Mouse (Mus musculus) lung, postnatal 0 days (tissue): ENCODE data around the gene Arhgap32. TPM values are rescaled to one million over a fixed set of nuclear protein-coding genes. Genes with fewer than 3 reads are reported as not detected.
"Not testable (repeated sequence)": the region's sequence is repeated elsewhere in the genome, so short reads cannot be mapped to it uniquely, and the experiment has no call there.

Experiments used
- ATAC-seq: fragments of 200-750 bp; cut with Nextera tagmentation; 2 replicates; pipeline ENCODE4 v1.8.0; 2017; ENCODE audit warnings: moderate library complexity
- DNase-seq: peaks from one replicate; pipeline ENCODE4 v3.0.0-alpha.2; 2016; ENCODE audit warnings: low spot score
- H3K27ac ChIP-seq: fragments of 300-500 bp; sonication (generic); 2 replicates; pipeline ENCODE4 v1.5.1; 2014; ENCODE audit warnings: antibody characterized with exemption, mild to moderate bottlenecking, low read length, mixed read lengths
- H3K27me3 ChIP-seq: fragments of 300-500 bp; sonication (generic); replicated peaks from 2 replicates; pipeline ENCODE4 v1.6.1; 2014; ENCODE audit warnings: low read length, mixed read lengths; ENCODE audit not compliant: insufficient read depth
- H3K36me3 ChIP-seq: fragments of 300-500 bp; sonication (generic); 2 replicates; pipeline ENCODE4 v1.6.1; 2014; ENCODE audit warnings: low read length, mixed read lengths; ENCODE audit not compliant: insufficient read depth
- H3K4me1 ChIP-seq: fragments of 300-500 bp; sonication (generic); 2 replicates; pipeline ENCODE4 v1.6.1; 2014; ENCODE audit warnings: antibody characterized with exemption, low read depth, low read length, mixed read lengths; ENCODE audit not compliant: insufficient read depth
- H3K4me2 ChIP-seq: fragments of 300-500 bp; sonication (generic); replicated peaks from 2 replicates; pipeline ENCODE4 v1.6.1; 2014; ENCODE audit warnings: low read depth, mild to moderate bottlenecking, low read length, moderate library complexity, mixed read lengths
- H3K4me3 ChIP-seq: fragments of 300-500 bp; sonication (generic); 2 replicates; pipeline ENCODE4 v1.5.1; 2014; ENCODE audit warnings: low read depth, low read length
- H3K9ac ChIP-seq: fragments of 300-500 bp; sonication (generic); replicated peaks from 2 replicates; pipeline ENCODE4 v1.6.1; 2014; ENCODE audit warnings: low read depth, mild to moderate bottlenecking
- H3K9me3 ChIP-seq: fragments of 300-500 bp; sonication (generic); 2 replicates; pipeline ENCODE4 v1.6.1; 2016; ENCODE audit warnings: low read length, mixed read lengths
- CTCF ChIP-seq: IDR thresholded peaks from 2 replicates; pipeline ENCODE4 v1.5.1; 2016; ENCODE audit warnings: antibody characterized with exemption, mild to moderate bottlenecking
- EP300 ChIP-seq: IDR thresholded peaks from 2 replicates; pipeline ENCODE4 v1.6.1; 2016; ENCODE audit warnings: antibody characterized with exemption, mild to moderate bottlenecking, control low read depth
- WGBS: fragments of 180-500 bp; shearing (Covaris S2); extraction: QIAGEN DNeasy Blood & Tissue Kit; methylation state at CpG from one replicate; pipeline ENCODE4 v1.1.7; 2014; 5-methylcytosine and 5-hydroxymethylcytosine counted together
- polyA plus RNA-seq: library from polyadenylated mRNA; unstranded; fragments of >200 nt; fragmentation: Nextera tagmentation; extraction: Ambion mirVana; gene quantifications from 2 replicates; pipeline ENCODE4 v1.2.1, GENCODE M21; 2015

Gene Arhgap32
- polyA plus RNA-seq, 1 experiment from 2014 or later = 2.8 TPM

DNA sequence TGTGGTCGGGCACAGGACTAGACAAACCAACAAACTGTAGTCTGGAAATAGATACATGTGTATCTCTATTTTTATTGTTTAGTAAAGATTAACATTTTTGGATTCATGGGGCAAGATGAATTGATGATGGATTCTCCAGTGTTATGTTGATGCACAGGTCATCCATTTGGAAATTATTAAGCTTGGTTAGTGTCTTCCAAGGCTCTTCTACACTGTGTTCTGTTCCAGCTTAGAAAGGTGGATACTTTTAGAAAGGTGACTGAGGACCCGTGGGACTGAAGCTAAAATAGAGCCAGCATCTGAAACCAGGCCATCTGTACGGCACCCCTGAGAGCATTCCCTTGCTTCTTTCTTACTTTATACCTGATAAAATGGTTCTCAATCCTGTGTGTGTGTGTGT lies 41.3 kb downstream of the Arhgap32 start:
- Histone ChIP-seq H3K36me3 (no peaks in the 10 kb centered on the region), H3K27ac (no peak overlapping the region), H3K9ac (no peak overlapping the region), H3K27me3 (no peaks in the 10 kb centered on the region), H3K4me3 (no peak overlapping the region), H3K4me2 (no peak overlapping the region), H3K4me1 (no peaks in the 10 kb centered on the region), H3K9me3 (no peaks in the 10 kb centered on the region)
- TF ChIP-seq CTCF = no peak
- no peak for TF ChIP-seq EP300
- ATAC-seq (no peak), DNase-seq (no peak)
- WGBS = 68% methylated on average over 3 of the region's 3 CpGs

DNA sequence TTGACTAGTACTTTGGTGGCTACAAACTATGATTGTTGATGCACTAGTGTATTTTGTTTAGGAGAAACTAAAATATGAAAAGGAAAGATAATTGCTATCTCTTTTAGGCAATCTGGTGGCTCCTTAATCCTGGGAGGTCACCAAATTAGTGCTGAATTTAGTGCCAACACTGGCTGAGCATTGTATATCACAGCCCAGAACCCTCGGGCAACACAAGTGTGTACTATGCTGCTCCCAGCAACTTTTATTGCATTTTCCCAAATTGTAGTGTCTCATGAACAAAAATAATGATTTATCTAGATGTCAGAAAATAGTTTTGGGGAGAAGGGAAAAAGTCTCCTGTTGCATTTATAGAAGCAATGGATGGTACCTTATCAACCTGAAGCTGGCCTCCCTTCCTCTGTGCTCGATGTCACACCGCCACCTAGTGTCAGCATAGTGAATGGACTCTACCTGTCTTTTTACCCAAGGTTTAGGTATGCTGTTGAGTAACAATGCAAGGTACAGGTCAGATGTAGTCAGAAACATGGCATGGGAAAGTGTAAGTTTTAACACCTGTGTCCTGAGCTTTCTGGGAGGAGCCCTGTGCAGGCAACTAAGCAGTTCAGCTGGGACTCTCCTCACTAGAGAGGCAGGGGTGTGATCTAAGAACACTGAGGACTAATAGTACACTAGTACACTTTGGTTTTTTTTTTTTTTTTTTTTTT lies 43.1 kb downstream of the Arhgap32 start:
- H3K9ac ChIP-seq = no peak overlapping the region
- 28% methylated on average over 3 of the region's 3 CpGs for WGBS
- TF ChIP-seq EP300 (no peak), CTCF (peak; percentile 98)

DNA sequence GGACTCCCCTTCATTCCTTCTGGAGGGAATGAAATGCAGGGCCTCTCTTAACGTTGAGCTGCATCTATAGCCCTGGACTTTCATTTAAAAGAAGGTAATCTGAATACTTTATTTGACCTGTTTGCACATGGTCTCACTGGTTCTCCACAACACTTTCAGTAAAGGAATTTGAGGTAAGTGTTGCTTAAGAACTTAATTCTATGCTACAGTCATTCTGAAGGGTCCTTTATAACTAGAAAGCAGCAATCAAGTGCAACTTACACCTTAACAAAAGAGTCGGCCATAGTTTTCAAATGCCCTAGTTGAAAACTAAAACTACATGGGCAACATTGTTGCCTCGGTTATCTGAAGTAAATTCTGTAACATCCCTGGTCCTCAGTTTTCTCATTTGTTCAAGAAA lies 43.8 kb downstream of the Arhgap32 start:
- TF ChIP-seq EP300 = peak; percentile 68
- no peak for TF ChIP-seq CTCF
- DNase-seq (peak; percentile 83), ATAC-seq (peak; percentile 80)
- H3K9me3 ChIP-seq = no peaks in the 10 kb centered on the region
- 46% methylated on average over 3 of the region's 3 CpGs for WGBS
- no peaks in the 10 kb centered on the region for H3K27me3 ChIP-seq
- no peak overlapping the region for H3K27ac ChIP-seq
- H3K36me3 ChIP-seq = no peaks in the 10 kb centered on the region
- H3K4me2 ChIP-seq = no peak overlapping the region
- no peaks in the 10 kb centered on the region for H3K4me1 ChIP-seq
- no peak overlapping the region for H3K4me3 ChIP-seq
- H3K9ac ChIP-seq = no peak overlapping the region

More for the DNA sequence above, 43.1 kb downstream of the Arhgap32 start:
- peak; percentile 81 for ATAC-seq
- H3K9me3 ChIP-seq = no peaks in the 10 kb centered on the region
- no peak overlapping the region for H3K27ac ChIP-seq
- H3K4me1 ChIP-seq = no peaks in the 10 kb centered on the region
- H3K36me3 ChIP-seq = no peaks in the 10 kb centered on the region
- H3K4me3 ChIP-seq = no peak overlapping the region
- no peaks in the 10 kb centered on the region for H3K27me3 ChIP-seq
- peak; percentile 84 for DNase-seq
- H3K4me2 ChIP-seq = no peak overlapping the region

DNA sequence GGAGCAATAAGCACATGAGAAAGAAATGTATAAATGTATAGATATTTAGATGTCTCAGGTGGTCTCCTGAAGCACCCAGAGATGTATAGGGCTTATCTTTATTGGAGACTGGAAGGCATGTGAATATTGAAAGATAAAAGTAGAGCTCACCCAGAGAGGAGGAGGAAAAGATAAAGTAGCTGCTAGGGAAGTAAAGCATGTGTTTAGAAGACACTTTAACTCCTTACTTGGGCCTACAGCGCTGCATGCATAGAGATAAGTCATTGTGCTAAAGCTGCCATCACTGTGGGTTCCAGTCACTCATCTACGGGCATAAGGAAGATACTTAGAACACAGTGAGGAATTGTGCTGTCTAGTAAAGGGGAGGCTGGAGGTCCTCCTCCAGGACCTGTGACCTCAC lies 46.9 kb downstream of the Arhgap32 start:
- H3K9me3 ChIP-seq = no peaks in the 10 kb centered on the region
- no peaks in the 10 kb centered on the region for H3K36me3 ChIP-seq
- no peak overlapping the region for H3K27ac ChIP-seq
- no peak overlapping the region for H3K9ac ChIP-seq
- no peaks in the 10 kb centered on the region for H3K4me1 ChIP-seq
- ATAC-seq (no peak), DNase-seq (no peak)
- H3K4me2 ChIP-seq = no peak overlapping the region
- WGBS = 61% methylated on average over 2 of the region's 2 CpGs
- no peaks in the 10 kb centered on the region for H3K27me3 ChIP-seq
- TF ChIP-seq EP300 (no peak), CTCF (no peak)
- H3K4me3 ChIP-seq = no peak overlapping the region

DNA sequence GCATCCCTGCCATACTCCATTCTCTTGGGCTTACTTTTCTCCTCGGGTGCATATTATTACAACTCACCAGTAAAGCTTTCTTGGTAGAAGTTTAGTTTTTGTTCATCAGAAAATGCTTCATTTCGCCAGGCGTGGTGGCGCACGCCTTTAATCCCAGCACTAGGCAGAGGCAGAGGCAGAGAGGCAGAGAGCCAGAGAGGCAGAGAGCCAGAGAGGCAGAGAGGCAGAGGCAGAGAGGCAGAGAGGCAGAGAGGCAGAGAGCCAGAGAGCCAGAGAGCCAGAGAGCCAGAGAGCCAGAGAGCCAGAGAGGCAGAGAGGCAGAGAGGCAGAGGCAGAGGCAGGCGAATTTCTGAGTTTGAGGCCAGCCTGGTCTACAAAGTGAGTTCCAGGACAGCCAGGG lies 47.9 kb downstream of the Arhgap32 start:
- H3K4me1 ChIP-seq, H3K9ac ChIP-seq, H3K36me3 ChIP-seq, H3K4me3 ChIP-seq, DNase-seq, ATAC-seq, H3K27me3 ChIP-seq, H3K27ac ChIP-seq, H3K9me3 ChIP-seq, H3K4me2 ChIP-seq: not testable (repeated sequence)
- WGBS = 86% methylated on average over 6 of the region's 6 CpGs

GRCm38 (mm10) chr9:32168546-32169137 lies 52.7 kb downstream of the Arhgap32 start:
- H3K4me2 ChIP-seq = no peak overlapping the region
- H3K9me3 ChIP-seq = no peaks in the 10 kb centered on the region
- 73% methylated on average over 5 of the region's 5 CpGs for WGBS
- no peak for DNase-seq
- no peak overlapping the region for H3K4me3 ChIP-seq
- ATAC-seq = no peak
- H3K9ac ChIP-seq = no peak overlapping the region
- no peaks in the 10 kb centered on the region for H3K36me3 ChIP-seq
- H3K27ac ChIP-seq = no peak overlapping the region
- no peaks in the 10 kb centered on the region for H3K4me1 ChIP-seq
- no peaks in the 10 kb centered on the region for H3K27me3 ChIP-seq
- TF ChIP-seq EP300 (no peak), CTCF (no peak)

- Histone ChIP-seq H3K27ac (no peak overlapping the region), H3K4me3 (no peak overlapping the region), H3K36me3 (no peaks in the 10 kb centered on the region), H3K27me3 (no peaks in the 10 kb centered on the region), H3K4me2 (no peak overlapping the region), H3K9ac (no peak overlapping the region), H3K9me3 (no peaks in the 10 kb centered on the region), H3K4me1 (no peaks in the 10 kb centered on the region)
- DNase-seq (no peak), ATAC-seq (no peak)
- 86% methylated on average over 8 of the region's 8 CpGs for WGBS
- TF ChIP-seq EP300 (no peak), CTCF (no peak)
Observed at GRCm38 (mm10) chr9:32170713-32171112, 54.8 kb downstream of the Arhgap32 start.
